Mouse (Mus musculus): Measurements from ENCODE around the gene Gm4792. TPM values are rescaled to one million over a fixed set of nuclear protein-coding genes. Genes with fewer than 3 reads are reported as not detected.

The Gm4792 gene
- total RNA-seq, 2 experiments from 2014 or later = not detected

DNA sequence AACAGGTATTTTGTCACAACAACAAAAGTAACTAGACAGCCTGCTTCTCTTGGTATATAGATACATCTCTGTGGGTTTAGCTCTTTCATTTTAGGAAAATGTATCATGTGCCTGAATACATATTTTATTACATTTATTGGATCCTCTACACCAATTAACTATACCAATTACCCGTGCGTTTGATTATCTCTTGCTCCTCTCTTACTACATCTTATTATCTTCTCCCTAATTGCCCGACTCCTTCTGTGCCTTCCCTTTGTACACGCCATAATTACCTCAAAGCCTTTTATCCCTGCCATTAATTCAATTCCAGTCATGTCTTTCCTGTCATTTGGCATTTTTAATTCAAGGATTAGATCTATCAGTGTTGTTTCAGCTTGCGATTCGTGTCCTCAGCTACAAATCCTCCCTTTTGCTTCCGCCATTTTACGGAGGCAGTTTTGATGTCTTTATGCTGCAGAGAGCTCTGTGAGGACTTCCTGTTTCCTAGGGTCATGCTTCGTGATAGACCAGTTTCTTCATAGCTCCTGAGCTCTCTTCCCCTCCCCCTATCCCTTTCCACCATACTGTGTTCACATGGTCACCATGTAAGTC is 5.7 kb upstream of the Gm4792 start:
- no peak for DNase-seq
- intact Hi-C loops (cut with DNase I) = no loop called here

DNA sequence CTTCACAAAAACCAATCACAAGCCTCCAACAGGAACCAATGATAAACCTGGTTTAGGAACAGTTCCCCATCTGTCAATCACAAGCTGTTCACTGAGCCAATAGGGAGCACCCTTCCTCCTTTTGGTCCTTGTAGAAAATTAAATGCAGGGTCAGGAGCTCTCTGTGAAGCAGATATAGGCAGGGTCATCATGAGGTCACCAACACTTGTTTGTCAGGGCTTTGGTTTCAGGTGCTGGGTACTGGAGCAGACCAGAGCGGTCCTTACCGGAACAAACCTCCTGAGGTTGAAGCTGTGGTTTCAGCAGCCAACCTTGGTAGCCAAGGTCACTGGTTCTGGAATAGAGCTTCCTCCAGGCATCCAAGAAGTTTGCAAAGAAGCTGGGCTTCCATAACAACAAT is 798 bp upstream of the Gm4792 start:
- no peak for DNase-seq
- intact Hi-C loops (cut with DNase I) = no loop called here

DNA sequence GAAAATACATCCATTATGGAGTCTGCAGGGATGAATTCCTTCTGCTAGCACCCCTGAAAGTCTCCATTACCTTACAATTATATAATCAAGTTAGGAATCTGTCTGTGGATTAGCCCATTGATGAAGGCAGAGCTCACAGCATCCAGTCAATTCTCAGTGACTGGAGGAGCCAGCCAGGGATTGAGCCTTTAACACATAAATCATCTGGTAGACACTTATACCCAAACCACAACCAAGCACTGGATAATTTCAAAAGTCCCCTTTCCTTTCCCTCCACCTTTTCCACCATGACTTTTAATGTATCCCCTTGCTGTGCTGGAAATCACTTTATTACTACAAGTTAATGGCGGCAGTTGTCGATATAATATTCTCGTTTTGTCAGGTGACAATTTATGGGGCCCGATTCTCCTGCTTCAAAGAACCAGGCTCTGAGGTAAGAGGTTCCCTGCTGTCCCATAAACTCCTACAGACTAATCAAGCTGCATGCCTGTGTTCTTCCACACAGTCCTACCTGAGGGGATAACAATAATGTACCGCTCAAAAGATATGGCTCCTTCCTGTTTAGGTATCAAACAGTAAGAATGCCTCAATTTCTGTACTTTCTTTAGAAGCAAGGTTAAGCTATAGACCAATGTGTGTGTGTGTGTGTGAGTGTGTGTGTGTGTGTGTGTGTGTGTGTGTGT is 2.4 kb downstream of the Gm4792 start:
- no peak for DNase-seq
- intact Hi-C loops (cut with DNase I) = no loop called here

- peak; percentile 65 for DNase-seq
- intact Hi-C loops (cut with DNase I) = no loop called here
These were observed 3.4 kb downstream of the Gm4792 start for GRCm38 (mm10) chr10:94294933-94295750.

DNA sequence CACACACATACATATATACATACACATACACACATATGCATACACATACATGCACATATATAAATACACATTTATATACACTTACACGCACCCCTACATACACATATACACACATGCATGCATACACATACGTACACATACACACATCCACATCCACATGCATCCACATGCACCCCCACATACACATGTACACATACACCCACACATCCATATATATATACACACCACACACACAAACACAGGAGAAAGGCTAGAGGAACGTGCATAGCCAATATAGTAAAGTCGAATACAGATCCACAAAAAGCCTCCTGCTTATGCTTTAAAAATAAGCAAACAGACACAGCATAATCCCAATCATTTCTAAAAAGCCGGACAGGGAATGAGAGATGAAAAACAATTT is 4.1 kb downstream of the Gm4792 start:
- intact Hi-C loops (cut with DNase I) = no loop called here
- no peak for DNase-seq

DNA sequence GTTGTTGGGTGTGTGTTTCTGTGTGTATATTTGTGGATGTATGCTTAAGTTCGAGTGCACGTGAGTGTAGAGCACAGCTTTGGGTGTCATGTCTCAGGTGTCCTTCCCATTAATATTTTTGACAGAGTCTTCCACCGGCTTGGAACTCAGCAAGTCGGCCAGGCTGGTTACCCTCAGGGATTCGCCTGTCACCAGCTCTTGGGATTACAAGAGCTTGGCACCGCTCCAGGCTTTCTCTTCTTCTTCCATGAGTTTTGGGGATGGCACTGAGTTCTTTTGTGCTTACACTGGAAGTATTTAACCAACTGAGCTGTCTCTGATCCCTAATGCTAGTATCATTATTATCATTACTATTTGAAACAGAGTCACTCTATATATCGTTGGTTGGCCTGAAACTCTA is 15.7 kb downstream of the Gm4792 start:
- DNase-seq = peak; percentile 41
- intact Hi-C loops (cut with DNase I) = no loop called here

DNA sequence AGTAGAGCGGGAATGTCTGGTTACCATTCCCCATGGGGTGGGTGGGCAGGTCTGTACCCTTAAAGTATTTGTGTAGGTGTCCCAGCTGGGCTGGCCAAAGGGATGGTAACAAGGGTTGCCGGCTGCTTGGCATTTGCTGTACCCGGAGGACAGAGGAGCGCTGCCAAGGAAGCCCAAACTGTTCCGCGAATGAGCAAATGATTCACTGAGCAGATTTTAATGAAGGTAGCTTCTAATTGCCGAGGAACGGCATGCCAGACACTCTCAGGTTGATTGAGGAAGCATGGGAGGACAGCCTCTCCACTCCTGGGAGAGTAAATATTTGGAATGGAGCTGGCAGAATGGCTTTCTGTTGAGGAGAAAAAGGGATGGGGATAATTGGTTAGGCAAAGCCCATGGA is 16.3 kb downstream of the Gm4792 start:
- DNase-seq = peak; percentile 67

DNA sequence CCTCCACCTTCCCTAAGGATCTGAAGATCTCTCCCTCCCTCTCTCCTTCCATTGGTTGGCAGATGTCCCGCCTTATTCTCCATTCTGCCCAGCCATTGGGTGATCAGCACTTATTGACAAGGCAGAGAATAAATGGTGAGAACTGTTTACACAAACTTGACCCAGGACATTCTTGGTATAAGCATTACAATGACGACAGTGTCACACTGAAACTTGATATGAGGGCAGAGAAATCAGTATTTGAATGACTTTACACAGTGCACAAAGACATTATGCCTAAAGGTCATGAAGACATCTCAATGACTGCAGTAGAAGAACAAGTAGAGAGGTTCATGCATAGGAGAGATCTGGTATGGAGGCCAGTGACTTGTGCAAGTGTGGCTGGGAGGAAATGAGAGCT is 22.0 kb downstream of the Gm4792 start:
- intact Hi-C loops (cut with DNase I) = no loop called here
- no peak for DNase-seq

More for the DNA sequence above, 16.3 kb downstream of the Gm4792 start:
- intact Hi-C loops (cut with DNase I) = no loop called here

- DNase-seq = no peak
- intact Hi-C loops (cut with DNase I) = no loop called here
These were observed 23.2 kb downstream of the Gm4792 start for GRCm38 (mm10) chr10:94275321-94275720.

- DNase-seq = peak; percentile 78
- intact Hi-C loops (cut with DNase I) = no loop called here
These were observed 32.6 kb downstream of the Gm4792 start for GRCm38 (mm10) chr10:94265656-94266542.

DNA sequence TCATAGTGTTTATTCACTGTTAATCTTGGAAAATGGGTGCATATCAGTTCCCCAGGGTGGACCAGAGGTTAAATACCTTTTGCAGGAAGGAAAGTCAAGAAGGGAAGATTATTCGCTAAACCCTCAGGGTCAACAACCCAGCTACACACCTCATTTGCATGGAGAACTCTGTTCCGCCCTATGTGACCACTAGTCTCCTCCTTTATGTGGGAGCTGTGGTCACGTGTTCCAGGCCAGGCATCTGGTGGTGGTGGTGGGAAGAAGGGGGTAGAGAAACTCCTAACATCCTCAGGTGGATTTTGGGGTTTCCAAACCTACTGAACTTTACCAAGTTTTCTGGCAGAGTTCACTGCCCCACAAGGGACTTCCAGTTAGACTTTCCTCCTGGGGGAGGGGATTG is 35.3 kb downstream of the Gm4792 start:
- intact Hi-C loops (cut with DNase I) = no loop called here
- DNase-seq = no peak

DNA sequence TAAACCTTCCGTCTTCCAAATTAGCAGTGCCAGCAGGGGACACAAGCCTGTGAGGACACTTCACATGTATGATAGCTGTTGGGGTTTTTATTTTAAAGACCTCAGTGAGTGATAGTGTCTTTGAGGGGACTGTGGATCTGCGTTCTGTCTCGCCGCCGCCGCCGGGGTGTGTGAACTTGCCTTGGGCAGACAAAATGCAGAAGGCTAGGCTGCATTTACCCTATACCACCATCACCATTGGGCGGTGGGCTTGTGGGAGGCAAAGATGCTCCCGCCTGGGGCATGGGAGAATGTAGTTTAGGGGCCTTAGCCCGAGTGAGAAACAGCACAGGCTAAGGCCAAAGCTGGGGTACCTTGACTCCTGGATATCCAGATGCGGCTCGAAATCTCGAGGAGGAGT is 35.9 kb downstream of the Gm4792 start:
- intact Hi-C loops (cut with DNase I) = no loop called here
- no peak for DNase-seq

DNA sequence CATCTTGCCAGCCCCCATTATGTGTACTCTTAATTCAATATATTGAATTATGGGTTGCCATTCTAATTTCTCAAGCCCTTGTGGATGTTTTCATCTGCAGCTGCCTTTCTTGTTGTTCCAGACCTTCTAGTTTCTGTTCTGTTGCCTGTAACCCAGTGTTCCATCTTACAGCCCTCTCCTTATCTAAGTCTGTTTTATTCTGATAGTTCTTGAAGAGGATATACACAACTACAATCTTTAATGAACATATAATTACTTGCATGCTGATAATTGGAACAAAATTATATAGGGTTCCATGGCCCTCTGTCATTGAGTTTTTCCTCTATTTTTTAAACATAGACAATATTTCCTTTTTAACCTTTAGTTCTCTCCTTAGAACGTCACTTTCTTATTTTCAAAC is 38.0 kb downstream of the Gm4792 start:
- no peak for DNase-seq
- intact Hi-C loops (cut with DNase I) = no loop called here

DNA sequence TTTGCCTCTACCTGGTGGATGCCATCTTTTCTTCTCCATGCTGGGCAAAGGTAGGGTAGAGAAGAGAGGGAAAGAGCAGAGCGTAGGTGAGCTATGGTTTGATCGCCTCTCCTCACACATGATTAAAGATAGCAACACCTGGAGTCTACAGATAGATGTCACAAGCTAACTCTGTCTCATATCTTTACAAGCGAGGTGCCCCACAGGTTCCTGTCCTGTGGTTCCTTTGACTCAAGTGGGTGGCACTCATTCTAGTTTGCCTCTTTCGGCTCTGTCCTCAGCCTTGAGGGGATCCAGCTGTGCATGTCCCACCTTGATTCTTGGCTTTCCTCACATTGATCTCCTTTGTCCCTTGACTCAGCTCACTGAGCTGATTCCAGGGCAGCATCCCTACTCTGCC is 42.0 kb downstream of the Gm4792 start:
- intact Hi-C loops (cut with DNase I) = no loop called here
- DNase-seq = no peak

- intact Hi-C loops (cut with DNase I) = no loop called here
- DNase-seq = no peak
These were observed 42.8 kb downstream of the Gm4792 start for GRCm38 (mm10) chr10:94255744-94256143.

GRCm38 (mm10) chr10:94254766-94255165 is 43.7 kb downstream of the Gm4792 start:
- intact Hi-C loops (cut with DNase I) = no loop called here
- no peak for DNase-seq

- intact Hi-C loops (cut with DNase I) = no loop called here
- DNase-seq = no peak
These were observed 45.2 kb downstream of the Gm4792 start for GRCm38 (mm10) chr10:94253260-94253807.

DNA sequence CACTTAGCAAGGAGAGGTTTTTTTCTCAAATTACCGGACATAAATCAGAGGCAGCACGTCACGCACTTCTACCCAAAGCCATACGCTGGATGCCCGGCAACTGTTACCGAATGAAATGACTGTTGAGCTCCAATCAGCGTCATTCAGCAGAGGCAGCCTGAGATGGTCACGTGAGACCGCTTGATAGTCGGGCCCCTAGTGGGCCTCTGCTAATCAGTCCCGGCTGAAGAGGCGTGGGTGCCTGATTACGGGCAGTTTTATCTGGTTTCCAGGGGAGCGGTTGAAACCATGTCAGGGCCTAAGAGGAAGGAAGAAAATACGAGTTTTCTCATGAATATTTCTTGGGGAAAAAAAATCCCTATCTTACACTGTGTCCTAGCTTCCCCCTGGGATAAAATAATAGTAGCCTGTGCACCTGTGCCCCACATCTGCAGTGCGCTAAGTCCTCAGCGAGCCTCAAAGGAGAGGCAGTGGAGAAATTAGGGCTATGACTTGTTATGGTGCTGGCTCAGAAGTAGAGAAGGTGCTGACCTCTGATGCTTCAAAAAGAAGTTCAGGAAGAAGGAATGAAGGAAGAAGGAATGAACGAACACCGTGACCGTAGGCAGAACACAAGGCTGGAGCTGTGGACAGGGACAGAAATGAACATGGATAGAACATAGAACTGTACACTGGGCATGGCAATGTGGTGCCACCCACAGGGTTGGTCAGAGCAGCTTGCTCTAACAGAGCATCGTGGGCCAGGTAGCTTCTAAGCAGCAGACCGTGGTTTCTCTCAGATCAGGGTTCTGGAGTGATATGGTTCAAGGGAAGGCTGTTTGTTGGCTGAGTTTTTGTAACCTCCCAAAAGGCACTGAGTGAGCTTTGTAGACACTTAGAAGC is 48.7 kb downstream of the Gm4792 start:
- no peak for DNase-seq
- intact Hi-C loops (cut with DNase I) = no loop called here

- no peak for DNase-seq
- intact Hi-C loops (cut with DNase I) = no loop called here
These were observed 50.7 kb downstream of the Gm4792 start for GRCm38 (mm10) chr10:94247748-94248349.

Data from left cerebral cortex, postnatal 4 days (tissue).